30 mouse cellular contexts compared by ENCODE assay signal in genomic region chrX:169673056-169673455, GRCm38 (mm10).
"Had no signal": no experiment of that assay in that cellular context is flagged by ENCODE, and none has a peak within 500 bp of the region (broad histone marks: within the 10 kb centered on the region; RNA-seq: fewer than 3 reads in every experiment).

No protein-coding gene starts in this region.

- H3K4me1 ChIP-seq: heart, embryonic 12.5 days; heart, embryonic 15.5 days; hindbrain, embryonic 10.5 days; hindbrain, embryonic 12.5 days; hindbrain, embryonic 13.5 days; hindbrain, embryonic 15.5 days; intestine, embryonic 15.5 days; kidney, embryonic 15.5 days had no signal

- H3K27ac ChIP-seq: heart, embryonic 13.5 days; heart, embryonic 15.5 days; hindbrain, embryonic 10.5 days; hindbrain, embryonic 12.5 days; hindbrain, embryonic 13.5 days; hindbrain, embryonic 14.5 days; hindbrain, embryonic 15.5 days; hindbrain, postnatal 0 days; intestine, embryonic 15.5 days; kidney, embryonic 15.5 days; kidney, postnatal 0 days; layer of hippocampus, adult 2 months; left cerebral cortex, adult 2 months had no signal

- DNase-seq: heart, postnatal 10 days; heart, postnatal 14 days; heart, postnatal 36 days; heart, postnatal 4 days; kidney, adult 11 months; kidney, adult 18-20 months; kidney, adult 2 months; kidney, adult 8-10 months; kidney, adult 9 months; kidney, postnatal 10 days; kidney, postnatal 14 days; kidney, postnatal 25 days; kidney, postnatal 36 days; kidney, postnatal 4 days; layer of hippocampus, adult 9-11 months; layer of hippocampus, postnatal 36 days had no signal

- H3K4me3 ChIP-seq: heart, embryonic 12.5 days; heart, embryonic 13.5 days; heart, embryonic 15.5 days; hindbrain, embryonic 10.5 days; hindbrain, embryonic 12.5 days; hindbrain, embryonic 13.5 days; hindbrain, embryonic 15.5 days; intestine, embryonic 15.5 days; kidney, embryonic 15.5 days; layer of hippocampus, adult 2 months; left cerebral cortex, adult 2 months had no signal
